Mouse (Mus musculus) olfactory bulb, adult 2 months (tissue): Measurements from ENCODE around the gene Ldlrad1. TPM values are rescaled to one million over a fixed set of nuclear protein-coding genes. Genes with fewer than 3 reads are reported as not detected.

ENCODE experiments used
- H3K27ac ChIP-seq: fragments of 200-500 bp; 2 replicates; pipeline ENCODE4 v1.5.1; 2012; ENCODE audit warnings: low read depth, low read length; ENCODE audit not compliant: insufficient read depth
- H3K4me1 ChIP-seq: fragments of 200-500 bp; 2 replicates; pipeline ENCODE4 v1.6.1; 2012; ENCODE audit warnings: low read length; ENCODE audit not compliant: control insufficient read depth, insufficient read depth
- H3K4me3 ChIP-seq: fragments of 200-500 bp; 2 replicates; pipeline ENCODE4 v1.5.1; 2012; ENCODE audit warnings: mild to moderate bottlenecking, low read depth, low read length, moderate library complexity; ENCODE audit not compliant: insufficient read depth
- CTCF ChIP-seq: fragments of 200-500 bp; IDR thresholded peaks from 2 replicates; pipeline ENCODE4 v1.5.1; 2012; ENCODE audit warnings: low read depth, mild to moderate bottlenecking, low read length, moderate library complexity; ENCODE audit not compliant: insufficient read depth
- POLR2A ChIP-seq: fragments of 200-500 bp; IDR thresholded peaks from 2 replicates; pipeline ENCODE4 v1.6.1; 2012; ENCODE audit warnings: mild to moderate bottlenecking, low read depth, low read length, moderate library complexity; ENCODE audit not compliant: insufficient read depth
- WGBS: fragments of 180-500 bp; shearing (Covaris S2); methylation state at CpG from one replicate; pipeline ENCODE4 v1.1.7; 2018; 5-methylcytosine and 5-hydroxymethylcytosine counted together
- polyA plus RNA-seq: library from polyadenylated mRNA; stranded (reverse); fragments of >200 nt; gene quantifications from 2 replicates; pipeline ENCODE4 v1.2.4, GENCODE M21; 2012; ENCODE audit warnings: low replicate concordance; ENCODE audit not compliant: missing spikeins, insufficient read depth, insufficient read length

Ldlrad1 gene
- polyA plus RNA-seq, 1 experiment: not detected

GRCm38 (mm10) chr4:107247110-107247509 is 38.1 kb downstream of the Ldlrad1 start:
- TF ChIP-seq CTCF: no peak
- Histone ChIP-seq H3K4me3 (no peak overlapping the region), H3K27ac (no peak overlapping the region), H3K4me1 (peaks cover 13% of the 10 kb centered on the region)
- WGBS: 60% methylated on average over 9 of the region's 9 CpGs

- Histone ChIP-seq H3K4me1 (peaks cover 16% of the 10 kb centered on the region), H3K27ac (no peak overlapping the region), H3K4me3 (no peak overlapping the region)
- TF ChIP-seq CTCF (no peak), POLR2A (no peak)
- WGBS: 63% methylated on average over 3 of the region's 3 CpGs
Measured at GRCm38 (mm10) chr4:107248061-107248460, 39.1 kb downstream of the Ldlrad1 start.

- Histone ChIP-seq H3K4me3 (no peak overlapping the region), H3K4me1 (peaks cover 16% of the 10 kb centered on the region), H3K27ac (peak overlapping the region; percentile 50)
- TF ChIP-seq CTCF: no peak
- no peak for TF ChIP-seq POLR2A
- WGBS: 30% methylated on average over 2 of the region's 2 CpGs
Measured at GRCm38 (mm10) chr4:107249471-107249870, 40.5 kb downstream of the Ldlrad1 start.

- TF ChIP-seq CTCF: no peak
- no peak for TF ChIP-seq POLR2A
- Histone ChIP-seq H3K27ac (no peak overlapping the region), H3K4me1 (peaks cover 16% of the 10 kb centered on the region), H3K4me3 (no peak overlapping the region)
- 19% methylated on average over 4 of the region's 4 CpGs for WGBS
Measured at GRCm38 (mm10) chr4:107250494-107250893, 41.5 kb downstream of the Ldlrad1 start.

- Histone ChIP-seq H3K4me3 (peak overlapping the region; percentile 98), H3K27ac (no peak overlapping the region), H3K4me1 (peaks cover 11% of the 10 kb centered on the region)
- TF ChIP-seq POLR2A: no peak
- TF ChIP-seq CTCF: no peak
- WGBS: 2% methylated on average over 11 of the region's 11 CpGs
Measured at GRCm38 (mm10) chr4:107252522-107252921, 43.5 kb downstream of the Ldlrad1 start.

- WGBS: 1% methylated on average over 100 of the region's 101 CpGs
- Histone ChIP-seq H3K27ac (peak within 1 kb of the TSS; percentile 73), H3K4me1 (peaks cover 10% of the 10 kb centered on the region), H3K4me3 (peak within 1 kb of the TSS; percentile 98)
- no peak for TF ChIP-seq CTCF
- no peak for TF ChIP-seq POLR2A
Measured at GRCm38 (mm10) chr4:107253125-107254091, 44.4 kb downstream of the Ldlrad1 start, which contains the start of the genes Lrrc42 and Hspb11. Gene Lrrc42 (minus strand): TSS chr4:107253532. Gene Hspb11 (plus strand): TSS chr4:107253593.

- peak overlapping the region; percentile 98 for H3K4me3 ChIP-seq
- TF ChIP-seq CTCF: no peak
- no peak for TF ChIP-seq POLR2A
- peak overlapping the region; percentile 73; the same call in 1 of the 2 replicates for H3K27ac ChIP-seq
- H3K4me1 ChIP-seq: peaks cover 7% of the 10 kb centered on the region
- WGBS: 14% methylated on average over 3 of the region's 3 CpGs
Measured at GRCm38 (mm10) chr4:107254414-107254813, 45.4 kb downstream of the Ldlrad1 start.

- 83% methylated on average over 4 of the region's 4 CpGs for WGBS
- no peaks in the 10 kb centered on the region for H3K4me1 ChIP-seq
Measured at GRCm38 (mm10) chr4:107260001-107260400, 51.0 kb downstream of the Ldlrad1 start.

More at GRCm38 (mm10) chr4:107260001-107260400, 51.0 kb downstream of the Ldlrad1 start:
- H3K4me3 ChIP-seq: no peak overlapping the region
- H3K27ac ChIP-seq: no peak overlapping the region
- TF ChIP-seq CTCF: no peak
- TF ChIP-seq POLR2A: no peak

Other genes starting within 250 kb of the Ldlrad1 start
- gene Mrpl37, start 142.3 kb upstream of the Ldlrad1 start, polyA plus RNA-seq: not detected in 2 replicates
- not detected in 2 replicates for gene Cyb5rl, start 142.2 kb upstream of the Ldlrad1 start, polyA plus RNA-seq
- gene Cdcp2, start 112.3 kb upstream of the Ldlrad1 start, polyA plus RNA-seq: not detected in 2 replicates
- not detected in 2 replicates for gene Tmem59, start 30.8 kb upstream of the Ldlrad1 start, polyA plus RNA-seq
- not detected in 2 replicates for gene Tceanc2, start 30.1 kb upstream of the Ldlrad1 start, polyA plus RNA-seq
- not detected in 2 replicates for gene Lrrc42, start 44.4 kb downstream of the Ldlrad1 start, polyA plus RNA-seq
- not detected in 2 replicates for gene Hspb11, start 44.4 kb downstream of the Ldlrad1 start, polyA plus RNA-seq
- gene Dio1, start 98.0 kb downstream of the Ldlrad1 start, polyA plus RNA-seq: not detected in 2 replicates
- gene Yipf1, start 105.2 kb downstream of the Ldlrad1 start, polyA plus RNA-seq: not detected in 2 replicates
- not detected in 2 replicates for gene Ndc1, start 158.6 kb downstream of the Ldlrad1 start, polyA plus RNA-seq
- not detected in 2 replicates for gene Glis1, start 225.4 kb downstream of the Ldlrad1 start, polyA plus RNA-seq